Mouse (Mus musculus) cerebellum, postnatal 25 days (tissue): ENCODE measurements around the gene Elovl3.
"Not testable (repeated sequence)": the region's sequence is repeated elsewhere in the genome, so short reads cannot be mapped to it uniquely, and the experiment has no call there.

ENCODE experiments used
- DNase-seq, 2 experiments: peaks; one replicate each; pipeline ENCODE4 v3.0.0; 2021; ENCODE audit warnings: mixed read lengths in 2 of 2

The Elovl3 gene

DNA sequence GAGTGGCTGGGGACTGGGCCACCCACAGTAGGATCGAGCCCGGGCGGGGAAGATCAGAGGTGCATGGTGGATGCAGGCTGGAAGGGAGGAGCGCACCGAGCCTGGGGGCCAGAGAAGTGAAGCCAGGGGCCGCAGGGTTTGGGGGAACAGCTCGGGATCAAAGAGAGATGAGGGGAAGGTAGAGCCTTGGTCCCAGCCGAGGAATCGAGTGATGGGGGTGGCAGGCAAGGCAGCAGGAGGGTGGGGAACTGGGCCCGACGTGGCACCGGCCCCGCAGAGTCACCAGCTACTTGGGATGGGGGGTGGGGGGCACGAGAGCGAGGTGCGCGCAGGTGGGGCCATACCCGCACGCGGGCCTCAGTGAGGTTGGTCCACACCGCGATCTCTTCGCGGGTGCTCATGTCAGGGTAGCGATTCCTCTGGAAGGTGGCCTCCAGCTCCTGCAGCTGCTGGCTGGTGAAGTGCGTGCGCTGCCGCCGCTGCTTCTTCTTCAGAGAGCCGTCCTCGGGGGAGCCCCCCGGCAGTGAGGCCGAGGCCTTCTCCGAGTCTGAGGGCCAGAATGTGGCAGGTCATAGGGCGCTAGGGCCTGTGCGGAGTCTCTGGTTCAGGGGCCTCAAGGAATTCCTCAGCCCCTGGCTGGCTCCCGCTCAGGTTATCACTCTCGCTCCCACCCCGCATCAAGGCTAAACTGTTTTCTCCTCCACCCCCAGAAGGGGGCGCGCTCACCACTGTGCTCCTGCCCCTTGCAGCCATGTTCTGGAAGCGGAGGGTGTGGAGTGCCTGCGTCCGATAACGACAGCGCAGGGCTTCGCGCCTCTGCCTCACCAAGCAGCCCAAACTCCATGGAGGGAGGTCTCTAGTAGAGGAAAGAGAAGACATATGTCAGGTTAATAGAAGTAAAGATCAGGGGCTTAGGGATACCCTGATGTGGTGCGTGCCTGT, 5.2 kb downstream of the Elovl3 start:
- peak; percentile 58 to 72 for DNase-seq

DNA sequence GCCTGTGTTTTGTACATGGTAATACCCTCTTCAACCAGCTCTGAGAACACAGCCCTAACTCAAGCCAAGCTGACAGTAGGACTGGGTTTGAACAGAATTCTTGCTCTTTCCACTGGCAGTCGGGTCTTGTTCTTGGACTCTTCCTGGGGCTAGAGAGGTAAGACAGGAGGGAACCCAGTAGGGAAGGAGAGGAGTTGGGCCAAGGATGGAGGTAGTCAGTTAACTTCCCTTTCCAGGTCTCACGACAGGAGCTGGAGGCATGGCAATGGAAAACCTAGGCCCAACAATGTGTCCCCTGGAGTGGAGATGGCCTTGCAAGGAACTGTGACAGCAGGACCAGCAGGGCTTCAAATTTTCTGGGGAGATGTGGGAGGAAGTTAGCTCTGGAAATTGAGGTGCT, 8.6 kb downstream of the Elovl3 start:
- DNase-seq = no peak

- DNase-seq = no peak
Observed at GRCm38 (mm10) chr19:46141091-46141490, 9.4 kb downstream of the Elovl3 start.

- peak; percentile 31 to 35 for DNase-seq
Observed at GRCm38 (mm10) chr19:46147511-46148371, 16.0 kb downstream of the Elovl3 start, which contains the start of gene Pitx3. Pitx3 (minus strand) TSS chr19:46148326.

- DNase-seq = peak in 1 of 2 experiments; percentile 52
Observed at GRCm38 (mm10) chr19:46148372-46148760, 16.7 kb downstream of the Elovl3 start.

DNA sequence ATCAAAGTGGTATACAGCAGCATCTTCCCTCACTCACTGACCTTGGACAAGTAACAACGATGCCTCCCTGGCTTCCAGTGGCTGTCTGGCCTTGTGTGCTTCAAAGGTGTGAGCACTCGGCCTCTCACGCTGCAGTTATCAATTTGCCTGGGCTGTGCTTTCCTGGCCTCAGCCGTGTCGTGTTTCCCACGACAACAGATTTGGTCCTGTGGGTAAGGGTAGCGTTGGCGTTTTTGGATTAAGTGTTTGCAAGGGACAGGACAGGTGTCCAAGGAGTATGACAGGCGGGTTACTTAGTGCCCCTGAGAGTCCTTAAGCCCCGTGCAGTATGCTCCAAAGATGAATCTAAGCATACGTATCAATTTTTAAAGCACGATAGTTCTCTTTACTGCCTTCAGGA, 17.4 kb downstream of the Elovl3 start:
- DNase-seq = no peak

GRCm38 (mm10) chr19:46152127-46152803, 20.6 kb downstream of the Elovl3 start, which contains the start of gene Gbf1:
Gbf1 (plus strand) TSS chr19:46152509.
- DNase-seq = peak; percentile 93 to 94

DNA sequence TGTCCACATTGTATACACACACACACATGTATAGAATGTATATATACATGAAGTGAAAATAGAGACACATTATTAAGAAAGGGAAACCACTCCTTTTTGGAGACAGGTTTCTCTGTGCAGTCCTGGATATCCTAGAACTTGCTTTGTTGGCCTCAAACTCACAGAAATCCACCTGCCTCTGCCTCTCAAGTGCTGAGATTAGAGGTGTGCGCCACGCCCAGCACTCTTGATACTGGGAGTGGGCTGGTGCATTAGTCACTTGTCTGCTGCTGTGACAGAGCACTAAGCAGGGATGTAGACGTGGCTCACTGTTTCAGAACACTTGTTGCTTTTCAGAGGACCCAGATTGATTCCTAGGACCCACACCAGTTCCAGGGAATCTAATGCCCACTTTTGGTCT, 34.3 kb downstream of the Elovl3 start:
- no peak for DNase-seq

DNA sequence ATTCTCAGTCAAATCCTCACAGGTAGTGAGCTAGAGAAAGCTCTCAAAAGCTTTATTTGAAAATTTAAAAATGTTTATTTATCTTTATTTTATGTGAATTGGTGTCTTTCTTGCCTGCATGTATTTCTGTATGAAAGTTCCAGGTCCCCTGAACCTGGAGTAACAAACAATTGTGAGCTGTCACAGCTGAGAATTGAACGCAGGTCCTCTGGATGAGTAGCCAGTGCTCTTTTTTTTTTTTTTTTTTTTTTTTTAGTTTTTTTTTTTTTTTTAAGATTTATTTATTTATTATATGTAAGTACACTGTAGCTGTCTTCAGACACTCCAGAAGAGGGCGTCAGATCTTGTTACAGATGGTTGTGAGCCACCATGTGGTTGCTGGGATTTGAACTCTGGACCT, 35.5 kb downstream of the Elovl3 start:
- not testable (repeated sequence) for DNase-seq

- DNase-seq = no peak
Observed at GRCm38 (mm10) chr19:46169396-46169795, 37.7 kb downstream of the Elovl3 start.

- DNase-seq = no peak
Observed at GRCm38 (mm10) chr19:46169913-46170312, 38.2 kb downstream of the Elovl3 start.

GRCm38 (mm10) chr19:46172541-46172940, 40.8 kb downstream of the Elovl3 start:
- no peak for DNase-seq

- no peak for DNase-seq
Observed at GRCm38 (mm10) chr19:46175173-46175572, 43.5 kb downstream of the Elovl3 start.

DNA sequence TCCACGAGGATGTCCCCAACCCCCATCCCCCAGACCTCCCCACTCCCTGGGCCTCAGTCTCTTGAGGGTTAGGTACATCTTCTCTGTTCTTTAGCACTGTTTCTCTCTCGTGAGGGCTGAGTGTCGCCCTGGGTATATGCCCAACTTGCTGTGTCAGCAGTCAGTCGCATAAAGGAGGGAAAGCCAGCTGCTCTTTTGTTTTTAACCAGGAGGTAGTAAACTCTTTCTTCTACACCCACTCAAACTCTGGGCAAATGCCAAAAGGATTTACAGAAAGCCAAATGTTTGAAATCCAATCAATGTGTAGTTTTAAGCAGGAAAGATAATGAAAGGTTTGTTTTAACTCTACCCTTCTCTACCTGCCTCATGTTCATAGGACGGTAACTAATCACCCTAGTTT, 45.3 kb downstream of the Elovl3 start:
- no peak for DNase-seq

DNA sequence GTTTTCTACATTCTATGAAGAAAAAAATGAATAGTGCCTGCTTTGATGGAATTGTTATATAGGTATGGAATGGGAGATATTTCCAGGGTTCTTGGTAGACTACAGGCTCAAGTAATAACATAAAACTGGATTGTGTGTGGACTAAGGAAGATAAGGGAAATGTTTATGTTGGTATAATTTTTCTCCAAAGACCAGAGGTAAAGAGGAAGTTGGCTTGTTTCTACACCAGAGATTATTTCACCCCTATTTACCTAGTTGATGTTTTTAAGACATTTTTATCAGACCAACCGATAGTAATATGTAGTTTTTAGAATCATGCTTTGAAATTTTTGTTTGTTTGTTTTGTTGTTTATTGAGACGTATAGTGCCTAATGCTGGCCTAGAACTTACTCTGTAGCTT, 48.6 kb downstream of the Elovl3 start:
- no peak for DNase-seq

DNA sequence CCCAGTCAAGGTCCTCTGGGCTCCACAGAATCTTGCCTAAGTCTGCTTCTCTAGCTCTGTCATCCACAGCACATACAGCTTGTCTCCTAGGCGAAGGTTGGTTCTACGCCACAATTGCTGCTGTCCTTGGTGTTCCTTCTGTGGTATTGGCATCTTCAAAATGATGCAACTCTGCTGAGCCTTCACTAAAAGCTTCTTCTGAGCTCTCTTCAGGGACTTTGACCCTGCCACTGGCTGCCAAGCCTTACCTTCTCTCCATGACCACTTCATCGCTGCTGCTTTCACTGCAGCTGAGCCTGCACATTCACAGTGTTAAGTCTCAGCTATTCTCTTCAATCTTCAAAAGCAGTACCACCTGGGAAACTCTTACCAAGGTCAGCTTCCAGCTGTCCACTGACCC, 50.5 kb downstream of the Elovl3 start:
- DNase-seq = no peak
